7 mouse cellular contexts compared by ENCODE assay signal in genomic region chr15:80930676-80931320, GRCm38 (mm10). TPM values are rescaled to one million over a fixed set of nuclear protein-coding genes. Genes with fewer than 3 reads are reported as not detected.
DNase-seq lines count a peak whose midpoint lies in the region; ATAC-seq and TF ChIP-seq lines count a peak whose summit lies in the region.
"Not testable (repeated sequence)": the region's sequence is repeated elsewhere in the genome, so short reads cannot be mapped to it uniquely, and the experiment has no call there.

No protein-coding gene starts in this region.

- H3K27ac ChIP-seq in embryonic facial prominence, embryonic 13.5 days: peak overlapping the region; percentile 79; the same call in 1 of the 2 replicates
- peak overlapping the region; percentile 25; the same call in 1 of the 2 replicates for H3K27ac ChIP-seq in heart, postnatal 0 days (ENCODE audit: low read depth)
- peak overlapping the region; percentile 61; the same call in 1 of the 2 replicates for H3K27ac ChIP-seq in limb, embryonic 13.5 days
- H3K27ac ChIP-seq in thymus, adult 2 months (ENCODE audit: control insufficient read depth, insufficient read depth, low read length): peak overlapping the region; percentile 99

- TF ChIP-seq CTCF in heart, postnatal 0 days (IDR thresholded peaks at IDR 0.05; ENCODE audit: low read depth); thymus, adult 2 months (IDR thresholded peaks at IDR 0.05; ENCODE audit: borderline replicate concordance, control insufficient read depth, extremely low read depth, insufficient read depth, low read length, poor library complexity): not testable (repeated sequence)

- H3K4me3 ChIP-seq in embryonic facial prominence, embryonic 13.5 days; heart, postnatal 0 days (ENCODE audit: low read depth, low read length); limb, embryonic 13.5 days: not testable (repeated sequence)
- peak overlapping the region; percentile 22 for H3K4me3 ChIP-seq in thymus, adult 2 months (ENCODE audit: control insufficient read depth, insufficient read depth, low read length)

- peaks cover 12% of the 10 kb centered on the region for H3K4me1 ChIP-seq in embryonic facial prominence, embryonic 13.5 days
- not testable (repeated sequence) for H3K4me1 ChIP-seq in heart, postnatal 0 days (ENCODE audit: control insufficient read depth, insufficient read depth); limb, embryonic 13.5 days
- peaks cover 44% of the 10 kb centered on the region for H3K4me1 ChIP-seq in thymus, adult 2 months (replicated peaks; ENCODE audit: control insufficient read depth, insufficient read depth, low read length)

- 61% methylated on average over 23 of the region's 23 CpGs for WGBS in embryonic facial prominence, embryonic 13.5 days
- WGBS in heart, postnatal 0 days: 89% methylated on average over 23 of the region's 23 CpGs
- 82% methylated on average over 23 of the region's 23 CpGs for WGBS in limb, embryonic 13.5 days
- WGBS in thymus, adult 2 months: 52% methylated on average over 23 of the region's 23 CpGs

- H3K36me3 ChIP-seq in embryonic facial prominence, embryonic 13.5 days: peaks cover 55% of the 10 kb centered on the region
- H3K36me3 ChIP-seq in heart, postnatal 0 days (replicated peaks; ENCODE audit: control insufficient read depth, insufficient read depth, low read length): peaks cover 52% of the 10 kb centered on the region
- H3K36me3 ChIP-seq in limb, embryonic 13.5 days: peaks cover 67% of the 10 kb centered on the region
- peaks cover 21% of the 10 kb centered on the region for H3K36me3 ChIP-seq in thymus, adult 2 months (ENCODE audit: control insufficient read depth, insufficient read depth, low read length)

- not testable (repeated sequence) for TF ChIP-seq POLR2A in thymus, adult 2 months (IDR thresholded peaks at IDR 0.05; ENCODE audit: control insufficient read depth, extremely low read depth, insufficient read depth, low read length, poor library complexity)

- H3K9me3 ChIP-seq in embryonic facial prominence, embryonic 13.5 days; heart, postnatal 0 days (replicated peaks; ENCODE audit: control insufficient read depth, low read length); limb, embryonic 13.5 days: not testable (repeated sequence)

- not testable (repeated sequence) for H3K27me3 ChIP-seq in embryonic facial prominence, embryonic 13.5 days; heart, postnatal 0 days (ENCODE audit: control insufficient read depth, insufficient read depth, low read length); limb, embryonic 13.5 days; thymus, adult 2 months (ENCODE audit: control insufficient read depth, insufficient read depth, low read length)

- ATAC-seq in embryonic facial prominence, embryonic 13.5 days (ENCODE audit: insufficient number of reproducible peaks, insufficient read depth, low FRiP score, low TSS enrichment, low read depth); heart, postnatal 0 days (ENCODE audit: insufficient read depth, low read depth); limb, embryonic 13.5 days (ENCODE audit: low FRiP score, low read depth): not testable (repeated sequence)

- not testable (repeated sequence) for H3K9ac ChIP-seq in embryonic facial prominence, embryonic 13.5 days; heart, postnatal 0 days (replicated peaks; ENCODE audit: low read depth, low read length); limb, embryonic 13.5 days

- H3K4me2 ChIP-seq in embryonic facial prominence, embryonic 13.5 days; heart, postnatal 0 days (ENCODE audit: low read depth, low read length); limb, embryonic 13.5 days (replicated peaks): not testable (repeated sequence)

- TF ChIP-seq EP300 in heart, postnatal 0 days (IDR thresholded peaks at IDR 0.05; ENCODE audit: low read depth): not testable (repeated sequence)

- DNase-seq in CD4-positive helper T cell, adult 2 months (ENCODE audit: low read depth, low spot score): peak; percentile 70
- DNase-seq in T-cell, adult 2 months (ENCODE audit: low spot score): peak; percentile 78
- not testable (repeated sequence) for DNase-seq in heart, postnatal 0 days (ENCODE audit: low spot score)
- DNase-seq in thymus, adult 2 months: peak; percentile 41
- DNase-seq in thymus, postnatal 36 days: peak; percentile 56 to 68

RNA-seq across cellular contexts. Expression of gene Adsl, which starts 17.5 kb away (rescaled TPM):
- polyA plus RNA-seq in embryonic facial prominence, embryonic 13.5 days (2015; fragmentation: Nextera tagmentation; extraction: Ambion mirVana): 153 and 177 TPM in 2 replicates
- total RNA-seq in heart, postnatal 0 days (2014; rRNA removed; ENCODE audit: low replicate concordance): 148 and 149 TPM in 2 replicates
- polyA plus RNA-seq in heart, postnatal 0 days (2015; fragmentation: Nextera tagmentation; extraction: Ambion mirVana): 156 and 159 TPM in 2 replicates
- 163 and 167 TPM in 2 replicates for polyA plus RNA-seq in limb, embryonic 13.5 days (2015; fragmentation: Nextera tagmentation; extraction: Ambion mirVana)
- polyA plus RNA-seq in thymus, adult 2 months (2012; rRNA removed): 93.3 and 105 TPM in 2 replicates

RNA-seq across cellular contexts. Expression of gene Sgsm3, which starts 46.8 kb away (rescaled TPM):
- polyA plus RNA-seq in embryonic facial prominence, embryonic 13.5 days (2015; fragmentation: Nextera tagmentation; extraction: Ambion mirVana): 25.9 and 26.3 TPM in 2 replicates
- 21.0 and 35.6 TPM in 2 replicates for total RNA-seq in heart, postnatal 0 days (2014; rRNA removed; ENCODE audit: low replicate concordance)
- polyA plus RNA-seq in heart, postnatal 0 days (2015; fragmentation: Nextera tagmentation; extraction: Ambion mirVana): 7.8 and 9.3 TPM in 2 replicates
- 28.9 and 31.2 TPM in 2 replicates for polyA plus RNA-seq in limb, embryonic 13.5 days (2015; fragmentation: Nextera tagmentation; extraction: Ambion mirVana)
- 18.4 and 18.5 TPM in 2 replicates for polyA plus RNA-seq in thymus, adult 2 months (2012; rRNA removed)

Comparison
In these comparisons a context has a peak if more than half of its experiments do, and no peak if none do; other contexts are left out.
1. H3K27ac ChIP-seq: peak in every context shown above with its lines; median percentile 99 in thymus, adult 2 months; 79 in embryonic facial prominence, embryonic 13.5 days; 61 in limb, embryonic 13.5 days; 25 in heart, postnatal 0 days.